ENCODE assay signal across 11 mouse cellular contexts in genomic region chr4:108338321-108338733, GRCm38 (mm10). TPM values are rescaled to one million over a fixed set of nuclear protein-coding genes. Genes with fewer than 3 reads are reported as not detected.
A peak's percentile ranks its signal among the peaks of the same experiment; 100 is the strongest.
DNase-seq lines count a peak whose midpoint lies in the region; ATAC-seq and TF ChIP-seq lines count a peak whose summit lies in the region.
"Had no signal": no experiment of that assay in that cellular context is flagged by ENCODE, and none has a peak within 500 bp of the region (broad histone marks: within the 10 kb centered on the region; RNA-seq: fewer than 3 reads in every experiment).

No protein-coding gene starts in this region.

- no peak for TF ChIP-seq EP300 in heart, adult 2 months (IDR thresholded peaks at IDR 0.05; ENCODE audit: insufficient read depth, low read depth, low read length)

- DNase-seq in layer of hippocampus, adult 2 months (ENCODE audit: low spot score in 2 of 2): no peak
- DNase-seq in layer of hippocampus, adult 8-10 months (ENCODE audit: low spot score in 2 of 2): no peak
- DNase-seq in MN1 (ENCODE audit: low spot score): peak; percentile 62
- peak; percentile 65 to 69 for DNase-seq in cerebellum, postnatal 10 days
- no peak for DNase-seq in limb, embryonic 10.5 days (ENCODE audit: low spot score)
- no peak for DNase-seq in heart, adult 2 months
- DNase-seq in B cell, adult 2 months: no peak

- H3K4me1 ChIP-seq in limb, embryonic 10.5 days: peaks cover 14% of the 10 kb centered on the region
- peaks cover 1% of the 10 kb centered on the region; the same call in 1 of the 2 replicates for H3K4me1 ChIP-seq in heart, adult 2 months (ENCODE audit: control insufficient read depth, insufficient read depth, low read length)

- 81% methylated on average over 9 of the region's 9 CpGs for WGBS in limb, embryonic 10.5 days
- 68% methylated on average over 9 of the region's 9 CpGs for WGBS in heart, adult 2 months

- no peak for ATAC-seq in inflammation-experienced regulatory T-cells, adult 6 months

- no peak for TF ChIP-seq CTCF in layer of hippocampus, adult 2 months (conservative IDR thresholded peaks at IDR 0.05)
- no peak for TF ChIP-seq CTCF in heart, adult 2 months (IDR thresholded peaks at IDR 0.05)

- peaks cover 78% of the 10 kb centered on the region for H3K36me3 ChIP-seq in limb, embryonic 10.5 days
- H3K36me3 ChIP-seq in heart, adult 2 months (ENCODE audit: control insufficient read depth, insufficient read depth, low read length): peaks cover 3% of the 10 kb centered on the region

- H3K79me2 ChIP-seq in heart, adult 2 months (replicated peaks; ENCODE audit: control insufficient read depth, insufficient read depth, low read length): no peaks in the 10 kb centered on the region

- H3K27me3 ChIP-seq in limb, embryonic 10.5 days (ENCODE audit: low read depth, poor library complexity, severe bottlenecking): no peaks in the 10 kb centered on the region
- no peaks in the 10 kb centered on the region for H3K27me3 ChIP-seq in heart, adult 2 months (ENCODE audit: control insufficient read depth, insufficient read depth, low read length)
- H3K27me3 ChIP-seq: CH12.LX had no signal

- intact Hi-C loops in heart, adult 2 months (cut with DNase I): loop anchor here (2.0 to 5.0 kb wide), 4 partner anchors 124 to 284 kb away; partner anchors contain the start of genes Orc1 and Prpf38a

- H3K27ac ChIP-seq in layer of hippocampus, adult 2 months: peak overlapping the region; percentile 87
- 0 out of 2 replicates have a peak overlapping the region, but pooled peaks have one; percentile 3 for H3K27ac ChIP-seq in limb, embryonic 10.5 days
- H3K27ac ChIP-seq in heart, adult 2 months: no peak overlapping the region

- no peak for TF ChIP-seq POLR2A in heart, adult 2 months (IDR thresholded peaks at IDR 0.05; ENCODE audit: insufficient read depth, low read depth, low read length)

- H3K4me3 ChIP-seq in layer of hippocampus, adult 2 months: no peak overlapping the region
- no peak overlapping the region for H3K4me3 ChIP-seq in limb, embryonic 10.5 days
- H3K4me3 ChIP-seq in heart, adult 2 months: no peak overlapping the region

- no peaks in the 10 kb centered on the region for H3K9me3 ChIP-seq in limb, embryonic 10.5 days (replicated peaks)

- no peak overlapping the region for H3K9ac ChIP-seq in heart, adult 2 months (ENCODE audit: low read depth, low read length)

RNA-seq across cellular contexts. Expression of gene Coa7, which starts 10.4 kb away (rescaled TPM):
- total RNA-seq in layer of hippocampus, adult 2 months (2021): 10 to 100 TPM; 28.8 to 31.6 TPM
- 10 to 100 TPM; 20.9 to 29.8 (median 24.8) TPM for total RNA-seq in layer of hippocampus, adult 8-10 months (2022)
- 68.2 and 71.3 TPM in 2 replicates for polyA plus RNA-seq in limb, embryonic 10.5 days (2016; fragmentation: Nextera tagmentation; extraction: Ambion mirVana)
- polyA plus RNA-seq in inflammation-experienced regulatory T-cells, adult 6 months (2017; shearing (Covaris generic)): 10 to 100 TPM; 16.1 to 26.8 (median 22.9) TPM
- 10 to 100 TPM; 29.5 to 40.1 TPM for total RNA-seq in heart, adult 2 months (2021)
- polyA plus RNA-seq in heart, adult 2 months (2012; rRNA removed): 11.1 and 17.6 TPM in 2 replicates

RNA-seq across cellular contexts. Expression of gene Zyg11b, which starts 37.4 kb away (rescaled TPM):
- 10 to 100 TPM; 96.1 to 99.5 TPM for total RNA-seq in layer of hippocampus, adult 2 months (2021)
- total RNA-seq in layer of hippocampus, adult 8-10 months (2022): 100 to 1,000 TPM in 2 of 4 experiments, 10 to 100 TPM in 2; 93.5 to 109 (median 99.6) TPM
- polyA plus RNA-seq in limb, embryonic 10.5 days (2016; fragmentation: Nextera tagmentation; extraction: Ambion mirVana): 11.9 and 13.6 TPM in 2 replicates
- 10 to 100 TPM in 2 of 3 experiments, 1 to 10 TPM in 1; 7.5 to 14.1 (median 12.2) TPM for polyA plus RNA-seq in inflammation-experienced regulatory T-cells, adult 6 months (2017; shearing (Covaris generic))
- 10 to 100 TPM; 34.8 to 39.1 TPM for total RNA-seq in heart, adult 2 months (2021)
- 10.9 and 24.2 TPM in 2 replicates for polyA plus RNA-seq in heart, adult 2 months (2012; rRNA removed)

RNA-seq across cellular contexts. Expression of gene Shisal2a, which starts 44.8 kb away (rescaled TPM):
- not detected for total RNA-seq in layer of hippocampus, adult 2 months (2021)
- total RNA-seq in layer of hippocampus, adult 8-10 months (2022): not detected
- polyA plus RNA-seq in limb, embryonic 10.5 days (2016; fragmentation: Nextera tagmentation; extraction: Ambion mirVana): 1.5 and 5.6 TPM in 2 replicates
- not detected for polyA plus RNA-seq in inflammation-experienced regulatory T-cells, adult 6 months (2017; shearing (Covaris generic))
- not detected for total RNA-seq in heart, adult 2 months (2021)
- not detected in 2 replicates for polyA plus RNA-seq in heart, adult 2 months (2012; rRNA removed)
- total RNA-seq: CH12.LX; granulocyte monocyte progenitor cell, adult 5-6 weeks; layer of hippocampus, adult 18-20 months had no signal

Comparison
In these comparisons a context has a peak if more than half of its experiments do, and no peak if none do; other contexts are left out.
1. DNase-seq: peak in MN1 (single experiment) and cerebellum, postnatal 10 days (2 of 2); none in layer of hippocampus, adult 2 months (0 of 2), layer of hippocampus, adult 8-10 months (0 of 2), limb, embryonic 10.5 days (single experiment), heart, adult 2 months (0 of 2) and B cell, adult 2 months (0 of 2).